Mouse (Mus musculus) forebrain, postnatal 0 days (tissue): ENCODE results near the gene H2al1h. TPM values are rescaled to one million over a fixed set of nuclear protein-coding genes. Genes with fewer than 3 reads are reported as not detected.
"Not testable (repeated sequence)": the region's sequence is repeated elsewhere in the genome, so short reads cannot be mapped to it uniquely, and the experiment has no call there.

Experiments used
- ATAC-seq: fragments of 200-750 bp; cut with Nextera tagmentation; 2 replicates; pipeline ENCODE4 v1.8.0; 2017; ENCODE audit warnings: mild to moderate bottlenecking, moderate library complexity
- DNase-seq: peaks from one replicate; pipeline ENCODE4 v3.0.0-alpha.2; 2015
- H3K27ac ChIP-seq: fragments of 300-500 bp; sonication (generic); 2 replicates; pipeline ENCODE4 v1.5.1; 2014; ENCODE audit warnings: low read depth, mild to moderate bottlenecking, antibody characterized with exemption, low read length, moderate library complexity, mixed read lengths
- H3K27me3 ChIP-seq: fragments of 300-500 bp; sonication (generic); 2 replicates; pipeline ENCODE4 v1.6.1; 2014; ENCODE audit warnings: mild to moderate bottlenecking, low read length, mixed read lengths; ENCODE audit not compliant: insufficient read depth
- H3K36me3 ChIP-seq: fragments of 300-500 bp; sonication (generic); 2 replicates; pipeline ENCODE4 v1.6.1; 2014; ENCODE audit warnings: mild to moderate bottlenecking, moderate library complexity; ENCODE audit not compliant: insufficient read depth
- H3K4me1 ChIP-seq: fragments of 300-500 bp; sonication (generic); 2 replicates; pipeline ENCODE4 v1.6.1; 2014; ENCODE audit warnings: antibody characterized with exemption; ENCODE audit not compliant: insufficient read depth
- H3K4me2 ChIP-seq: fragments of 300-500 bp; sonication (generic); 2 replicates; pipeline ENCODE4 v1.6.1; 2014; ENCODE audit warnings: low read depth, mild to moderate bottlenecking, moderate library complexity
- H3K4me3 ChIP-seq: fragments of 300-500 bp; sonication (generic); 2 replicates; pipeline ENCODE4 v1.5.1; 2014; ENCODE audit warnings: low read depth, low read length, mixed read lengths
- H3K9ac ChIP-seq: fragments of 300-500 bp; sonication (generic); 2 replicates; pipeline ENCODE4 v1.6.1; 2014; ENCODE audit warnings: mild to moderate bottlenecking
- H3K9me3 ChIP-seq: fragments of 300-500 bp; sonication (generic); 2 replicates; pipeline ENCODE4 v1.6.1; 2016; ENCODE audit warnings: low read length
- CTCF ChIP-seq: sonication (generic); IDR thresholded peaks from 2 replicates; pipeline ENCODE4 v1.5.1; 2016; ENCODE audit warnings: antibody characterized with exemption, control low read depth, low read depth
- WGBS: fragments of 180-500 bp; shearing (Covaris S2); extraction: QIAGEN DNeasy Blood & Tissue Kit; methylation state at CpG from one replicate; pipeline ENCODE4 v1.1.7; 2014; 5-methylcytosine and 5-hydroxymethylcytosine counted together
- polyA plus RNA-seq: library from polyadenylated mRNA; unstranded; fragments of >200 nt; fragmentation: Nextera tagmentation; extraction: Ambion mirVana; gene quantifications from 2 replicates; pipeline ENCODE4 v1.2.1, GENCODE M21; 2015
- total RNA-seq: library from RNA; depleted of rRNA; stranded (reverse); fragments of >200 nt; gene quantifications from 2 replicates; pipeline ENCODE4 v1.2.3, GENCODE M21; 2014; rRNA removed

The H2al1h gene
- total RNA-seq (not detected in 2 replicates), polyA plus RNA-seq (not detected in 2 replicates)

DNA sequence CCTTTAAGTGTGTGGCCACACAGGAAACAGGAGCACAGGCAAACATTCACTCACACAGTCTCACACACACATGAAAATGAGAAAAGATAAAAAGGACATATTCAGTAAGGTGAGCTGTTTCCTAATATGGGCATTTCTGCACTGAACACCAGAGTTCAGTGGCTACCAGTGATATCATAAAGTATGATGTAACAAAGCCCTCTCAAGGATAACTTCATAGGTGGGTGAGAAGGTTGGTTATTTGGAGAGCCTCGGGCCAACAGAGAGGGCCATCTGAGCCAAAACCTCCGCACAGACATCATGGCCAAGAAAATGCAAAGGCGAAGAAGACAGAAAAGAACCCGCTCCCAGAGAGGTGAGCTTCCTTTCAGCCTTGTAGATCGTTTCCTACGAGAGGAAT is at the start of gene H2al1h:
Gene H2al1h (plus strand): TSS at position 301 of the 400 bp plus-strand sequence.
- H3K36me3 ChIP-seq, H3K4me1 ChIP-seq, H3K27ac ChIP-seq, H3K4me2 ChIP-seq, ATAC-seq, H3K9ac ChIP-seq, H3K4me3 ChIP-seq, H3K9me3 ChIP-seq, H3K27me3 ChIP-seq, DNase-seq: not testable (repeated sequence)
- no CpG with 5 or more reads among the region's 6 CpGs for WGBS

DNA sequence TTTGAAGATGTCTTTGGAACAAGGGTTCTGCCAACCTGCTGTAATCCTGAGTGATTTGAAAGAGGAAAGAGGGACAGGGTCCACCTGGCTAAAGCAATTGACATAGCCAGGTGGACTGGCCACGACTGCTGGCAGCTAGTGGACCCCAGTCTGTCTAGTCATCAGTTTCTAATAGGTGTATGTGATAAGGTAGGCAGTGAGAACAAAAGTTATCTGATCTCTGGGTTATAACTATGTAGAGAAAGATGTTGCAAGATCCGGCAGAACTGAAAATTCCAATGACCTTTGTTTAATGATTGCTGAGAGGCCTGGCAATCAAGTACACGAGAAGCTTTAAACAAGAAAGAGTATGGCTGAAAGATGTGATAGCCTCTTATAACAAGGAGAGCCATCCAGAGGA is 48.1 kb upstream of the H2al1h start:
- DNase-seq (no peak), ATAC-seq (no peak)
- no peaks in the 10 kb centered on the region for H3K27me3 ChIP-seq
- no peak overlapping the region for H3K27ac ChIP-seq
- no peak for TF ChIP-seq CTCF
- no peaks in the 10 kb centered on the region for H3K9me3 ChIP-seq
- H3K4me2 ChIP-seq, result no peak overlapping the region
- 83% methylated on average over 3 of the region's 3 CpGs for WGBS
- no peak overlapping the region for H3K9ac ChIP-seq
- no peaks in the 10 kb centered on the region for H3K4me1 ChIP-seq
- no peak overlapping the region for H3K4me3 ChIP-seq
- no peaks in the 10 kb centered on the region for H3K36me3 ChIP-seq

DNA sequence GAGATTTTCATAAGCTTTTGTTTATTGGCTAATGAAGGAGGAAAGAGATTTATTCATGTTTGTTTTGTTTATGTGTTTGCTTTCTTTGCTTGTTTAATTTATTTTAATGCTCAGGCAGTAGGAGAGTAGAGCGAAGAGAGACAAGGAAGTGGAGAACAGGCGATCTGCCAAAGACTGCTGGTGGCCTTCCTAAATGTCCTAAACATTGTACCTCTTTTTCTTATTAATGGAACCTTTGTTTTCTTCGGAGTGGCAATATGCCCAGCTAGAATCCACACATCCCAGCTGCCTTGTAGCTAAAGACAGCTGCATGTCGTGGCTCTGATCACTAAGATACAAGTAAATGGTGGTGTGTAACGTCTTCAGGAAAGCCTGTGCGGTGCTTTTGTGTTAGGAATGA is 44.2 kb upstream of the H2al1h start:
- no peak overlapping the region for H3K27ac ChIP-seq
- WGBS, result 64% methylated on average over 6 of the region's 6 CpGs
- no peak overlapping the region for H3K4me2 ChIP-seq
- DNase-seq, result no peak
- no peaks in the 10 kb centered on the region for H3K9me3 ChIP-seq
- no peak for ATAC-seq
- no peaks in the 10 kb centered on the region for H3K27me3 ChIP-seq
- H3K36me3 ChIP-seq, result no peaks in the 10 kb centered on the region
- no peak overlapping the region for H3K4me3 ChIP-seq
- TF ChIP-seq CTCF, result no peak
- H3K4me1 ChIP-seq, result no peaks in the 10 kb centered on the region
- no peak overlapping the region for H3K9ac ChIP-seq

DNA sequence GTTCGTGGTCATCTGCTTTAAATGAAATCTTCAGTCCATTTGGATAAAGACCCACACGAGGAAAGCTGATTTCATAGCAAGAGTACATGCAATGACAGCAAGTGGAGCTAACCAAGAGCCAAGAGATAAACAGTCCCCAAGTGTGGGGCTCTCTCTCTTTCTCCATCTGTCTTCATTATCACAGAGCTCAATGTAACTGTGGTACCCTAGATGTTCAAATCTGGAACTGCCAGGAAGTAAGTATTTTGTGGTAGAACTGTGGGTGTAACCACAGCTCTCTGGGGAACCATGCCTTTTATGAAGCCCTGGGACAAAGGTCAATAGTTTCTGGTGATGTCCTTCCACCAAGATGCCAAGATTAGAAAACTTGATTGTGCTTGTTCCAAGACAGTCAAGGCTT is 40.6 kb upstream of the H2al1h start:
- 66% methylated on average over 2 of the region's 2 CpGs for WGBS
- Histone ChIP-seq H3K27me3 (no peaks in the 10 kb centered on the region), H3K4me1 (no peaks in the 10 kb centered on the region), H3K27ac (no peak overlapping the region), H3K4me3 (no peak overlapping the region), H3K9ac (no peak overlapping the region), H3K36me3 (no peaks in the 10 kb centered on the region), H3K9me3 (no peaks in the 10 kb centered on the region), H3K4me2 (no peak overlapping the region)
- TF ChIP-seq CTCF, result no peak
- no peak for ATAC-seq
- DNase-seq, result no peak

DNA sequence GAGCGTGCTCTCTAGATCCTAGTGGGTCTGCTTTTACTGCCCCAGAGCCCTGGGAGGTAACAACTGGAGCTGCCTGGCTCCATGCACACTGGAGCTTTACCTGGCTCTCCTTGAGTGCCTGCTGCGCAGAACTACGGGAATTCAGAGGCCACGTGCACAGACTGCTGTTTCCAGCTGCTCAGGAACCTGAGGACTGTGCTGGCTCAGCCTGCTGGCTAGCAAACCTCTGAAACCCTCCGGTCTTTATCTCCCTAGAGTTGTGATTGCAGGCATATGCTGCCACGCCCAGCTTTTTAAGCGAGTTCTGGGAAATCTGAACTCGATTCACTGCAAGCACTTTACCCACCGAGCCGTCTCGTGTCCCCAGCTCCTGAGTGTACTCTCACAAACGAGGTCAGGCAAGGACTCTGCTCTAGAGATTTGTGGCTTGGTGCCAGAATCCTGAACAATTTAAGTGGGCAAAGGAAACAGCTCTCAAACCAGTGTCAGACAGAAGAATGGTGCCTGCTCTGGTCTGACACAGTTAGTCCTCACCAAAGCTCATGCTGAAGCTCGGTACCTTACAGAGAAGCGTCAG is 32.9 kb upstream of the H2al1h start:
- no peaks in the 10 kb centered on the region for H3K27me3 ChIP-seq
- WGBS, result 75% methylated on average over 14 of the region's 14 CpGs
- DNase-seq, result no peak
- no peak overlapping the region for H3K4me2 ChIP-seq
- no peaks in the 10 kb centered on the region for H3K4me1 ChIP-seq
- no peak overlapping the region for H3K9ac ChIP-seq
- TF ChIP-seq CTCF, result no peak
- no peaks in the 10 kb centered on the region for H3K36me3 ChIP-seq
- no peak overlapping the region for H3K4me3 ChIP-seq
- no peaks in the 10 kb centered on the region for H3K9me3 ChIP-seq
- no peak for ATAC-seq
- H3K27ac ChIP-seq, result no peak overlapping the region

DNA sequence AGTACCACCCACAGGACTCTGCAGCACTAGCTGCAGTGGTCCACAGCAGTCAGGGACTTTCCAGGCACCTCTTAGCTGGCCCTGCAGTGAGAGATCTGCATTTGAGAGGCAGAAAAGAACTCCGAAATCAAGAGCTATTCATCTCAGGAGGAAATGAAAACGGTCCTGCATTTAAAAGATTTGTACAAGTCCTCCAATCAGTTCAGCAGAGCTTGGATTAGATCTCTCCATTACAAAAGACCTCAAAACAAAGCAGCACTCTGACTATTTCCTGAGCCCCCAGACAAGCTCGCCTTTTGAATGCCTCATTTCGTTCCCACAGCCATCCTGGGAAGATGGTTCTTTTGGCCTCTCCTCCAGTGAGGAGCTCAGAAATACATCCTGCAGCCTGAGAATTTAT is 32.0 kb upstream of the H2al1h start:
- no peak for TF ChIP-seq CTCF
- H3K4me3 ChIP-seq, result no peak overlapping the region
- no peaks in the 10 kb centered on the region for H3K4me1 ChIP-seq
- DNase-seq, result no peak
- no peaks in the 10 kb centered on the region for H3K36me3 ChIP-seq
- no peaks in the 10 kb centered on the region for H3K9me3 ChIP-seq
- H3K9ac ChIP-seq, result no peak overlapping the region
- 41% methylated on average over 4 of the region's 4 CpGs for WGBS
- H3K4me2 ChIP-seq, result no peak overlapping the region
- no peak overlapping the region for H3K27ac ChIP-seq
- ATAC-seq, result no peak
- no peaks in the 10 kb centered on the region for H3K27me3 ChIP-seq

DNA sequence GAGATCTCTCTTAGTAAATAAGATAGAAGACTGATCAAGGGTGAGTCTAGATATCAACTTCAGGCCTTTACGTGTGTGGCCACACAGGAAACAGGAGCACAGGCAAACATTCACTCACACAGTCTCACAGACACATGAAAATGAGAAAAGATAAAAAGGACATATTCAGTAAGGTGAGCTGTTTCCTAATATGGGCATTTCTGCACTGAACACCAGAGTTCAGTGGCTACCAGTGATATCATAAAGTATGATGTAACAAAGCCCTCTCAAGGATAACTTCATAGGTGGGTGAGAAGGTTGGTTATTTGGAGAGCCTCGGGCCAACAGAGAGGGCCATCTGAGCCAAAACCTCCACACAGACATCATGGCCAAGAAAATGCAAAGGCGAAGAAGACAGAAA is 22.3 kb upstream of the H2al1h start, which contains the start of gene H2al1a:
Gene H2al1a (plus strand): TSS at position 301 of the 400 bp plus-strand sequence.
- not testable (repeated sequence) for ATAC-seq, H3K4me2 ChIP-seq, H3K4me3 ChIP-seq, H3K9me3 ChIP-seq, H3K4me1 ChIP-seq, H3K36me3 ChIP-seq, H3K27me3 ChIP-seq, H3K27ac ChIP-seq, DNase-seq, H3K9ac ChIP-seq
- WGBS, result no CpG with 5 or more reads among the region's 3 CpGs

DNA sequence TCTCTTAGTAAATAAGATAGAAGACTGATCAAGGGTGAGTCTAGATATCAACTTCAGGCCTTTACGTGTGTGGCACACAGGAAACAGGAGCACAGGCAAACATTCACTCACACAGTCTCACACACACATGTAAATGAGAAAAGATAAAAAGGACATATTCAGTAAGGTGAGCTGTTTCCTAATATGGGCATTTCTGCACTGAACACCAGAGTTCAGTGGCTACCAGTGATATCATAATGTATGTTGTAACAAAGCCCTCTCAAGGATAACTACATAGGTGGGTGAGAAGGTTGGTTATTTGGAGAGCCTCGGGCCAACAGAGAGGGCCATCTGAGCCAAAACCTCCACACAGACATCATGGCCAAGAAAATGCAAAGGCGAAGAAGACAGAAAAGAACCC is 19.2 kb upstream of the H2al1h start, which contains the start of gene H2al1b:
Gene H2al1b (plus strand): TSS at position 301 of the 400 bp plus-strand sequence.
- not testable (repeated sequence) for H3K4me1 ChIP-seq, H3K27me3 ChIP-seq, DNase-seq, H3K36me3 ChIP-seq, H3K27ac ChIP-seq, ATAC-seq, H3K4me3 ChIP-seq, H3K4me2 ChIP-seq, H3K9ac ChIP-seq, H3K9me3 ChIP-seq
- 90% methylated on average over 1 of the region's 3 CpGs for WGBS

DNA sequence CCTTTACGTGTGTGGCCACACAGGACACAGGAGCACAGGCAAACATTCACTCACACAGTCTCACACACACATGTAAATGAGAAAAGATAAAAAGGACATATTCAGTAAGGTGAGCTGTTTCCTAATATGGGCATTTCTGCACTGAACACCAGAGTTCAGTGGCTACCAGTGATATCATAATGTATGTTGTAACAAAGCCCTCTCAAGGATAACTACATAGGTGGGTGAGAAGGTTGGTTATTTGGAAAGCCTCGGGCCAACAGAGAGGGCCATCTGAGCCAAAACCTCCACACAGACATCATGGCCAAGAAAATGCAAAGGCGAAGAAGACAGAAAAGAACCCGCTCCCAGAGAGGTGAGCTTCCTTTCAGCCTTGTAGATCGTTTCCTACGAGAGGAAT is 15.9 kb upstream of the H2al1h start, which contains the start of gene H2al1c:
Gene H2al1c (plus strand): TSS at position 301 of the 400 bp plus-strand sequence.
- not testable (repeated sequence) for H3K4me3 ChIP-seq, DNase-seq, H3K4me1 ChIP-seq, ATAC-seq, H3K36me3 ChIP-seq, H3K27me3 ChIP-seq, H3K27ac ChIP-seq, H3K4me2 ChIP-seq, H3K9me3 ChIP-seq, H3K9ac ChIP-seq
- 100% methylated on average over 1 of the region's 6 CpGs for WGBS

DNA sequence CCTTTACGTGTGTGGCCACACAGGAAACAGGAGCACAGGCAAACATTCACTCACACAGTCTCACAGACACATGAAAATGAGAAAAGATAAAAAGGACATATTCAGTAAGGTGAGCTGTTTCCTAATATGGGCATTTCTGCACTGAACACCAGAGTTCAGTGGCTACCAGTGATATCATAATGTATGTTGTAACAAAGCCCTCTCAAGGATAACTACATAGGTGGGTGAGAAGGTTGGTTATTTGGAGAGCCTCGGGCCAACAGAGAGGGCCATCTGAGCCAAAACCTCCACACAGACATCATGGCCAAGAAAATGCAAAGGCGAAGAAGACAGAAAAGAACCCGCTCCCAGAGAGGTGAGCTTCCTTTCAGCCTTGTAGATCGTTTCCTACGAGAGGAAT is 12.8 kb upstream of the H2al1h start, which contains the start of gene H2al1d:
Gene H2al1d (plus strand): TSS at position 301 of the 400 bp plus-strand sequence.
- not testable (repeated sequence) for H3K36me3 ChIP-seq, ATAC-seq, H3K4me3 ChIP-seq, H3K27ac ChIP-seq, H3K27me3 ChIP-seq, H3K4me1 ChIP-seq, DNase-seq, H3K9ac ChIP-seq, H3K4me2 ChIP-seq, H3K9me3 ChIP-seq
- no CpG with 5 or more reads among the region's 6 CpGs for WGBS
